Mouse (Mus musculus): ENCODE measurements at regions not wholly inside any gene's neighbourhood (a gene's known extent, or its start where the extent isn't known, plus 50 kb on each side); places are given as distances from the start of the nearest gene placed in this dataset.

- no peak for TF ChIP-seq POLR2A (IDR thresholded peaks at IDR 0.05; ENCODE audit: low read depth, low read length)
- no peak for TF ChIP-seq KAT2A (IDR thresholded peaks at IDR 0.05; ENCODE audit: insufficient replicate concordance, low read length)
- no peak for TF ChIP-seq CTCF (conservative IDR thresholded peaks at IDR 0.05 in 1 of 2, IDR thresholded peaks at IDR 0.05 in 1 of 2; ENCODE audit: low read depth in 2 of 2, low read length in 2 of 2)
- TF ChIP-seq ELF1 (IDR thresholded peaks at IDR 0.05; ENCODE audit: low read depth, low read length): no peak
- no peak for TF ChIP-seq ZKSCAN1 (IDR thresholded peaks at IDR 0.05; ENCODE audit: borderline replicate concordance, low read depth, low read length)
- no peak for TF ChIP-seq GABPA (IDR thresholded peaks at IDR 0.05; ENCODE audit: insufficient replicate concordance, low read depth, low read length)
- TF ChIP-seq TCF12 (IDR thresholded peaks at IDR 0.05; ENCODE audit: low read depth, low read length): no peak
- no peak for TF ChIP-seq CHD2 (IDR thresholded peaks at IDR 0.05; ENCODE audit: low read length)
- no peak for TF ChIP-seq ZMIZ1 (IDR thresholded peaks at IDR 0.05; ENCODE audit: low read depth, low read length)
- no peak for TF ChIP-seq JUND (conservative IDR thresholded peaks at IDR 0.05; ENCODE audit: low read depth, low read length)
- no peak for TF ChIP-seq HCFC1 (IDR thresholded peaks at IDR 0.05; ENCODE audit: low read depth, low read length)
- no peak for TF ChIP-seq MAFK (IDR thresholded peaks at IDR 0.05; ENCODE audit: insufficient replicate concordance, low read length)
Measured at GRCm38 (mm10) chr8:12221506-12221905, 57.1 kb upstream of the A230072I06Rik start.
